Mouse (Mus musculus): ENCODE data around the gene A730049H05Rik. TPM values are rescaled to one million over a fixed set of nuclear protein-coding genes. Genes with fewer than 3 reads are reported as not detected.

Gene A730049H05Rik
- polyA plus RNA-seq, 1 experiment from 2014 or later: 0.30 TPM

DNA sequence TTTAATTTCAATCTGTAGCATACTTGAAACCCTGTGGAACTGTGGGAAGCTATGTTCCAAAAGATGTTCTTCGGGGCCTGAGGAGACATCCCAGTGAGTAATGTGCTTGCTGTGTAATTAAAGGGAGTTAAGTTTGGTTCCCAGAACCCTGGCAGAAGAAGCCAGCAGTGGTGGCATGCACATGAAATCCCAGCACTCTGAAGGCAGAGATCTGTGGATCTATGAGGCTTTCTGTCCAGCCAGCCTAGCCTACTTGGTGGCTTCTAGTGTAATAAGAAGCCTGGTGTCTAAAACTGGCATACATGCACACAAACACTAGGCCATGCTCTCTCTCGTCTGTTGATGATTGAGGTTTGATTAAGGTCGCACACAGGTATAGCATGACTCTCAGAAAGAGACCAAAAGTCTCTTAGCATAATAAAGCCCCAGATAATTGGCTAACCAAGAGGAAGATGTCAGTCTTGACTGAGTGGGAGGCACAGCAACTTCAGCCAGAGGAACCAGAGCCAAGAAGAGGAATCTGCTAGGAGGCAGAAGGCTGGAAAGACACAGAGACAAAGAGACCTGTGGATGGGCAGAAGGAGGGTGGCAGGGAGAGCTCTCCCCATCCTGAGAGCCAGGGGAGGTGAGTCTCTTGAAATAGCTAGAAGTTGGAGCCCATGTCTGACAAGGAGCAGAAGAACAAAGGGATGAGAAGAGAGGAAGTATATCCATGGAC lies 11.9 kb upstream of the A730049H05Rik start:
- 87% methylated on average over 3 of the region's 3 CpGs for WGBS
- Histone ChIP-seq H3K9me3 (no peaks in the 10 kb centered on the region), H3K4me3 (no peak overlapping the region), H3K36me3 (no peaks in the 10 kb centered on the region), H3K4me1 (replicated peaks) (0 out of 2 replicates have a peak, but pooled peaks cover 4% of the 10 kb centered on the region), H3K27ac (no peak overlapping the region), H3K27me3 (ENCODE audit: insufficient read depth, poor library complexity, severe bottlenecking) (no peaks in the 10 kb centered on the region; the same call in 1 of the 2 replicates)
- DNase-seq (ENCODE audit: low spot score): no peak

DNA sequence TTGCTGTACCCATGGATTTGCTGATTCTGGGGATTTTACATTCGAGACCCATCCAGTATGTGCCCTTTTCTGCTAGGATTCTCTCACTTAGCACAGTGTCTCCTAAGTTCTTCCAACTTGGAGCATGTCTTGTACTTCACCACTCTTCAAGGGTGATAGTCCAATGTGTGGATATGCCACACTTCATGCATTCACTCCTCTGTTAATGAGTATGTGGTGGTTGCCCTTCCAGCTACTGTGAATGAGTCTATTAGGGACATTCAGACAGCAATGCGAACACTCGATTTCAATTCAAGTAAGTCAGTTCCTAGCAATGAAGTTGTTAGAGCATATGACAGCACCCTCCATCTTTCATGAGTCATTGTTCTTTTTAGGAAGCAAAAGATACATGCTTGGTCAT lies 6.5 kb upstream of the A730049H05Rik start:
- 88% methylated on average over 3 of the region's 3 CpGs for WGBS

DNA sequence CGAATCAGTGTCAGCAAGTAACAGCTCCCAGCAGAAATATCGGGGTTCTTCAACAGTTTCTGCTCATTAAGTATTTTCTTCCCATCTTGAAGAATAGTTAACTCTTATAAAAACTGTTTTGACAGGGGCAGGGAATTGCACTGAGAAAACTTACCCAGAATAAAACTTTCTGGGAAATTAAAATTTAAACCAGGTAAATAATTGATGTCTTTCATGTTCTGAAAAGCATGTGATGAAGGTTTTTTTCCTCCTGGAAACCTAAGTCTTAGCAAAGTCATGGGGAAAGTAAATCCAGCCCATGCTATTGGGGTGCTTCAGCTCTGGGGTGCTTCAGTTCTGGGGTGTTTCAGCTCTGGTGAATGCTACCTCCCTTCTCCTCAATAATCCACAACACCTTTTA lies 5.7 kb upstream of the A730049H05Rik start:
- no peaks in the 10 kb centered on the region for H3K9me3 ChIP-seq
- 91% methylated on average over 2 of the region's 2 CpGs for WGBS
- peaks cover 9% of the 10 kb centered on the region; the same call in 1 of the 2 replicates for H3K4me1 ChIP-seq (replicated peaks)
- H3K27ac ChIP-seq: no peak overlapping the region
- no peak for DNase-seq (ENCODE audit: low spot score)
- H3K4me3 ChIP-seq: no peak overlapping the region
- no peaks in the 10 kb centered on the region for H3K36me3 ChIP-seq
- peaks cover 15% of the 10 kb centered on the region for H3K27me3 ChIP-seq (ENCODE audit: insufficient read depth, poor library complexity, severe bottlenecking)

More for the DNA sequence above, 6.5 kb upstream of the A730049H05Rik start:
- no peaks in the 10 kb centered on the region for H3K36me3 ChIP-seq
- no peak for DNase-seq (ENCODE audit: low spot score)
- H3K27me3 ChIP-seq (ENCODE audit: insufficient read depth, poor library complexity, severe bottlenecking): peaks cover 12% of the 10 kb centered on the region
- H3K4me3 ChIP-seq: no peak overlapping the region
- H3K9me3 ChIP-seq: no peaks in the 10 kb centered on the region
- no peak overlapping the region for H3K27ac ChIP-seq
- peaks cover 9% of the 10 kb centered on the region; the same call in 1 of the 2 replicates for H3K4me1 ChIP-seq (replicated peaks)

DNA sequence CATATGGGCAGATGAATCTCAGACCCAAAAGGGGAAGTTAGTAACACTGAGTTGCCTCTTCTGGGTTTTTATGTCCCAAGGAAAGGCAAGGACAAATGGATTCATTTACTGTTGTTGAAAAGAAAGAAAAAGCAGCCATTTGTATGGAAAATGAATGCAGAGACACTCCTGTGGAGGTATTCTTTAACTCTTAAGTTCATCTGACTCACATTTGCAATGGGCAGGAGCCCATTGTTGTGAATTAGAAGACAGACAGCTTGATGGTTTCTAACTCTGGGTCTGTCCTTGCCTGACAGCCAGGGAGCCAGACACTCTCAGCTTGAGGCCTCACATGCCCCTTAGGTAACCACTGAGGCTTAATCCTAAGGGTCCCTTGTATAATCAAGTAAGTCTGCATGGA lies 4.7 kb upstream of the A730049H05Rik start:
- Histone ChIP-seq H3K4me1 (replicated peaks) (peaks cover 17% of the 10 kb centered on the region), H3K36me3 (no peaks in the 10 kb centered on the region), H3K9me3 (no peaks in the 10 kb centered on the region), H3K4me3 (no peak overlapping the region), H3K27ac (no peak overlapping the region), H3K27me3 (ENCODE audit: insufficient read depth, poor library complexity, severe bottlenecking) (peaks cover 22% of the 10 kb centered on the region)
- no peak for DNase-seq (ENCODE audit: low spot score)

DNA sequence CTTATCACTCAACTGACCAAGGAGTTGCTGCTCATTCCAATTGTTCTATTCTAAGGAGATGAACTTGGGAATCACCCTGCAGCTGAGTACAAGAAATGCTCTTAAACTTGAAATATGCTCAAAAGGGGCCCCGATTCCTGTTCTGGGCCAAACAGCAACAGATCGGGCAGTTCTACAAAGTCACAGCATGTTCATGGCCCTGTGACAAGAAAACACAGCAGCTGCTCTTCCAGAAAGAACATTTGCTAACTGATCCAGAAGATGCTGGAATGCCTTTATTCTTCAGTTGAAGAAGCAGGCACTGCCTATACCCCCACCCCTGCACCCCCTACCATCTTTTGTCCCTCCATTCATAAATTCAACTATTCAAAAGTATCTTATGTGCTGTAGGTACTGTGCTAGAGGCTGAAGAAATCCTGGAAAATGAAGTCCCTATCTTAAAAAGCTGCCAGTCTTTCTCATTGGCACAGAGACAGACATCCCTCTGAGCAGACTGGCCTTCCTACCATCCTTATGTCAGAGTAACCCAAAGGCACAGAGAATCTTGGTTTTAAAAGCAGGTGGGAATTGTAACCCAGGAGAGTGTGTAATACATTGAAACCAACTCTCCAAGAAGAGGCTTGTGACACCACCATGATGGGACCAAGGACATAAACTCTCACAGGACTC lies 3.4 kb upstream of the A730049H05Rik start:
- 73% methylated on average over 2 of the region's 2 CpGs for WGBS
- DNase-seq (ENCODE audit: low spot score): no peak
- H3K9me3 ChIP-seq: no peaks in the 10 kb centered on the region
- peaks cover 27% of the 10 kb centered on the region for H3K27me3 ChIP-seq (ENCODE audit: insufficient read depth, poor library complexity, severe bottlenecking)
- H3K4me3 ChIP-seq: no peak overlapping the region
- H3K36me3 ChIP-seq: no peaks in the 10 kb centered on the region
- H3K4me1 ChIP-seq (replicated peaks): peaks cover 27% of the 10 kb centered on the region
- no peak overlapping the region for H3K27ac ChIP-seq

DNA sequence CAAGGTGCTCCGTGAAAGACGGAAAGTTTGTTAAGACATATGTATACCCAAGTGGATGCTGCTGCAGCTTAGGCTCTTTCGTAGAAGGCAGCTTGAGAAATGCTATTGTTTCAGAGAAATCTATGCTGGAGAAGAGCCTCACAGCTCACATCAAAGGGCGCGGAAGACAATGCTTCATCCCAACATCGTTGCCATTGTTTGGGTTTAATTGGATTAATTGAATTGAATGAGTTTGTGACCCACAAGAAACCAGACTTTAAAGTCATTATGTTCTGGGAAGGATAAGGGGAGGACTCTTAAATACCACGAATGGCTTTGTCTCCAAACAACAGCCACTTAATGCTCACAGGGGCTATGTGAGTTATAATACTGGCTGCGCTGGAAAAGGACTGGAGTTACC lies 1.4 kb downstream of the A730049H05Rik start:
- WGBS: 31% methylated on average over 8 of the region's 8 CpGs
- no peak for DNase-seq (ENCODE audit: low spot score)

DNA sequence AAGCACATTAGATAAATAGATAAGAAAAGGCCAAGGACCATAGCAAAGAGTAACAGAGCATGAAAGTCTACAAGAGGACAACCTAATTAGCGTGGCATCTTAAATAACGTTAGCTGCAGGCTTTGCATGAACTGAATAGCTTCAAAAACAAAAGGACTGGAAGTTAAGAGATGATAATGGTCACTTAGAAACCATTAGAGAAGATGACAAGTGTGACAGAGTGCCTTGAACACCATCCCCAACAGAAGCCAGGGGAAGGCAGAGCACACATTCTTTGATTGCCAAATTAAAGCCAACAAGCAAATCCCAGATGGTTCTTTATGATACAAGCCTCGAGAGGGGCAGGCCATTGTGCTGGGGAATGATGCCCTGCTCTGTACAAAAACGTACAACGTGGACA lies 5.3 kb downstream of the A730049H05Rik start:
- DNase-seq (ENCODE audit: low spot score): no peak
- H3K4me3 ChIP-seq: no peak overlapping the region
- H3K36me3 ChIP-seq: no peaks in the 10 kb centered on the region
- WGBS: 27% methylated on average over 5 of the region's 5 CpGs
- no peak overlapping the region for H3K27ac ChIP-seq
- peaks cover 23% of the 10 kb centered on the region for H3K27me3 ChIP-seq (ENCODE audit: insufficient read depth, poor library complexity, severe bottlenecking)
- no peaks in the 10 kb centered on the region for H3K9me3 ChIP-seq
- peaks cover 39% of the 10 kb centered on the region for H3K4me1 ChIP-seq (replicated peaks)

More for the DNA sequence above, 1.4 kb downstream of the A730049H05Rik start:
- Histone ChIP-seq H3K36me3 (no peaks in the 10 kb centered on the region), H3K4me1 (replicated peaks) (peaks cover 44% of the 10 kb centered on the region), H3K4me3 (no peak overlapping the region), H3K27ac (no peak overlapping the region), H3K27me3 (ENCODE audit: insufficient read depth, poor library complexity, severe bottlenecking) (peaks cover 38% of the 10 kb centered on the region), H3K9me3 (no peaks in the 10 kb centered on the region)

DNA sequence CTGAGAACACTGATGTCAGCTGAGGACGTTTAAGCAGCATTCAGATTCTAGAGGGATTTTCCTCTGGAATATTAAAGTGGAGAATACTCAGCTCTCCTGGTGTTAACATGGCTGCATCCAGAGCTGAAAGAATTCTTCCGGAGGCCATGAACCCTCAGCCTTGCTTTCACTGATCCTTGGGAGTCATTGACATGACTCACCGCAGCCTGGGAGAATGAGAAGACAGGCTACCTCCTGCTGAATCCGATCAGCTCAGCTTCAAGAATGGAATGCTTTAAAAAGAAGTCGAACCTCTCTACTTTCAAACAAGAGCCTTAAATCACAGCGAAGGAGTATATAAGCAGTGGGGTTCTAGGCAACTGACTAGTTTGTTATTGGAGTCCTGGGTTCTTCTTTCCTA lies 5.7 kb downstream of the A730049H05Rik start:
- H3K27me3 ChIP-seq (ENCODE audit: insufficient read depth, poor library complexity, severe bottlenecking): peaks cover 19% of the 10 kb centered on the region
- no peak overlapping the region for H3K27ac ChIP-seq
- peaks cover 35% of the 10 kb centered on the region for H3K4me1 ChIP-seq (replicated peaks)
- H3K9me3 ChIP-seq: no peaks in the 10 kb centered on the region
- H3K36me3 ChIP-seq: no peaks in the 10 kb centered on the region
- WGBS: 42% methylated on average over 6 of the region's 6 CpGs
- DNase-seq (ENCODE audit: low spot score): no peak
- H3K4me3 ChIP-seq: no peak overlapping the region

DNA sequence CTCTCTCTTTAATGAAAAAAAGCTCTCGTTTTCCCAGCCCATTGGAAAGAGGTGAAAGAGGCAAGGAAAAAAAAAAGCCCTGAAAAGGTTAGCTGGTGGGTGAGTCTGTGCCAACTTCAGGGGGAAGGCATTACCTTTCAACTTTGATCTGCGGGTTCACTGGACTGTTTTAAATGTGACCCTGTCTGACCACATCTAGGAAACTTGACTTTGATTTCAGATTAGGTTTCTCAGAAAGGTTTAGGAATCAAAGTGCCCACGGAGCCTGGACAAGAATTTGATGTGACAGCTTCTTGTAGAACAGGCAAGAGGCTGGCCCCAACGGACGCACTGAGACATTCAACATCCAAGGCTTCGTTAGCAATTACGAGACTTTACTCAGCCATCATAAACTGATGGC lies 7.7 kb downstream of the A730049H05Rik start:
- 70% methylated on average over 7 of the region's 7 CpGs for WGBS
- Histone ChIP-seq H3K4me1 (replicated peaks) (peaks cover 30% of the 10 kb centered on the region), H3K27me3 (ENCODE audit: insufficient read depth, poor library complexity, severe bottlenecking) (peaks cover 12% of the 10 kb centered on the region), H3K27ac (no peak overlapping the region), H3K9me3 (no peaks in the 10 kb centered on the region), H3K36me3 (no peaks in the 10 kb centered on the region), H3K4me3 (no peak overlapping the region)
- peak; percentile 25 for DNase-seq (ENCODE audit: low spot score)

DNA sequence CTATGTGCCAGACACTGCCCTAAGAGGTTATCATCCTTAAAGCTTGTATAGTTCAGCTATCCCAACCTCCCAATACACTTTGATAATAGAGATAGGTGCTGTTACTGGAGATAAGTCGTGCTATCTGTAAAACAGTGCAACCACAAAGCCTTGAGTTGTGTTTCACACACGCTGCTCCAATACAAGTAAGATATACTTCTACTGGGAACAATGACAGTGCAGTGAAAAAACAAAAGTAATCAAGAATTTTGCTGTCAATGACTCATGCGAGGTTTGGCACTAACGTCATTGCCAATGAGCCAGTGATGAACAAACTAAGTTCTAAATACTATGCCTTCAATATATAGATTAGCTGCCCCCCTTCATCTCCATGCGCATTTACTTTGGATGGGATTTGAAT lies 10.3 kb downstream of the A730049H05Rik start:
- Histone ChIP-seq H3K27ac (no peak overlapping the region), H3K27me3 (ENCODE audit: insufficient read depth, poor library complexity, severe bottlenecking) (peaks cover 11% of the 10 kb centered on the region), H3K36me3 (no peaks in the 10 kb centered on the region), H3K9me3 (no peaks in the 10 kb centered on the region), H3K4me1 (replicated peaks) (peaks cover 22% of the 10 kb centered on the region), H3K4me3 (no peak overlapping the region)
- WGBS: 90% methylated on average over 5 of the region's 5 CpGs
- no peak for DNase-seq (ENCODE audit: low spot score)

DNA sequence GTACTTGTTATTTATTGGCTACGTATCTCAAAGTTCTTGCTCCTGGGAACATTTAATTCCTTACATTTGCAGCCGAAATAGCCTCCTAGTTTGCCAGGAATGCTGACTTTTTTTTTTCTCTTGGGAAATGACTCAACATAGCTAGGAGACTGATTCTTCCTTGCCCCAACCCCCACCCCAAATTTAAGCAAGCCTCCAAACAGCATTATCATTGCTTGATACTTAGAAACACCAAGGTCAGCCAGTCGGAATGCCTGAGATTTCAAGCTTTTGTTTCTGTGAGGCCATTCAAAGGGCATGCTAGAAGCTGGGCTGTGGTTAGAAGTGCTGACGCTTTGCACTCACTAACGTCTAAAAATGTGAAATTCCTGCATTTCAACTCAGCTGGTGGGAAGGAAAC lies 11.1 kb downstream of the A730049H05Rik start:
- peaks cover 14% of the 10 kb centered on the region for H3K4me1 ChIP-seq (replicated peaks)
- DNase-seq (ENCODE audit: low spot score): no peak
- H3K27ac ChIP-seq: no peak overlapping the region
- no peaks in the 10 kb centered on the region for H3K9me3 ChIP-seq
- 48% methylated on average over 5 of the region's 5 CpGs for WGBS
- peaks cover 11% of the 10 kb centered on the region for H3K27me3 ChIP-seq (ENCODE audit: insufficient read depth, poor library complexity, severe bottlenecking)
- H3K4me3 ChIP-seq: no peak overlapping the region
- no peaks in the 10 kb centered on the region for H3K36me3 ChIP-seq

DNA sequence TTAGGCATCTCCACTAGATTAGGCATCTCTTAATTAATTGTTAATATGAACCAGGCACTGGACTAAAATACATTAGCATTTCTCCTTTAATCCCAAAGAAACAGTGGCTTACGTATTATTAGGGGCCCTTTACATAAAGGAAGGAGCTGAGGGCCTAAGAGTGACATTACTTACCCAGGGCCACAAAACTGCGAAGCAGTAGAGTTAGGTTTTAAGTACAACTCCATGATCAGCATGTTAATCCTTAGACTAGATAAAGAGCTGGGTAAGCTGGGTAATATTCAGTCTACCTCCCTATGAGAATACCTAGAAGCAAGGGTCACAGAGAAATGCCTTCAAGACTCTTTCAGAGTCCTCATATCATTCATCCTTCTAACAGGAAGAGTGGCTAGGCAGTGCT lies 12.9 kb downstream of the A730049H05Rik start:
- Histone ChIP-seq H3K4me1 (replicated peaks) (peaks cover 6% of the 10 kb centered on the region), H3K4me3 (no peak overlapping the region), H3K27me3 (ENCODE audit: insufficient read depth, poor library complexity, severe bottlenecking) (no peaks in the 10 kb centered on the region; the same call in 1 of the 2 replicates), H3K9me3 (no peaks in the 10 kb centered on the region), H3K27ac (no peak overlapping the region), H3K36me3 (no peaks in the 10 kb centered on the region)
- 89% methylated on average over 2 of the region's 2 CpGs for WGBS
- DNase-seq (ENCODE audit: low spot score): no peak

DNA sequence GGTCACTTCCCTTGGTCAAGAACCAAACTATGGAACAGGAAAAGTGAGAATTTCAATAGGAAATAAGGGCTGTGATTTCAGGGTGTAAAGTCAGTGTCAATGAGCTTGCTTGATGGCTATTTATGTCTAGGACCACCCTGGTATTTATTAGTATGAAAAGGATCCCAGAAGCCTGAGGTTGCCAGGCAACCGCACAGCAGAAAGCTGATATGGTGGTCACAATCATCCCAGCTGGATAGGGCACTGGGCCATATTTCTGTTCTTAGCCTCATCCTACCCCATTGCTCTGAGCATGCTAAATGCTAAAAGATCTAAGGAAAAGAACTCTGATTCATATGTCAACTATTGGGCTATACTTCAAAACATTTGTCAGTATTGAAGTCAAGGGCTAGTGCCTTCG lies 14.8 kb downstream of the A730049H05Rik start:
- H3K27me3 ChIP-seq (ENCODE audit: insufficient read depth, poor library complexity, severe bottlenecking): no peaks in the 10 kb centered on the region; the same call in 1 of the 2 replicates
- WGBS: 90% methylated on average over 2 of the region's 2 CpGs
- H3K36me3 ChIP-seq: no peaks in the 10 kb centered on the region
- no peak overlapping the region for H3K27ac ChIP-seq
- H3K4me3 ChIP-seq: no peak overlapping the region
- H3K4me1 ChIP-seq (replicated peaks): peaks cover 6% of the 10 kb centered on the region
- DNase-seq (ENCODE audit: low spot score): no peak
- no peaks in the 10 kb centered on the region for H3K9me3 ChIP-seq
